Mouse (Mus musculus): Measurements from ENCODE around the gene Ssna1. TPM values are rescaled to one million over a fixed set of nuclear protein-coding genes. Genes with fewer than 3 reads are reported as not detected.
A peak's percentile ranks its signal among the peaks of the same experiment; 100 is the strongest.

Ssna1 gene
- polyA plus RNA-seq, 1 experiment, result 45.5 TPM

GRCm38 (mm10) chr2:25266720-25267119 lies 5.5 kb downstream of the Ssna1 start:
- Histone ChIP-seq H3K27ac (ENCODE audit: insufficient read depth, low read length) (no peak overlapping the region), H3K27me3 (ENCODE audit: control insufficient read depth, insufficient read depth, low read length) (no peaks in the 10 kb centered on the region), H3K4me3 (ENCODE audit: extremely low read depth, insufficient read depth, insufficient read length) (no peak overlapping the region), H3K4me1 (ENCODE audit: control insufficient read depth, insufficient read depth, insufficient read length) (peaks cover 20% of the 10 kb centered on the region), H3K36me3 (ENCODE audit: control insufficient read depth, insufficient read depth, low read length) (peaks cover 5% of the 10 kb centered on the region)
- WGBS, result 61% methylated on average over 2 of the region's 2 CpGs
- TF ChIP-seq POLR2A (IDR thresholded peaks at IDR 0.05; ENCODE audit: low read depth, low read length) (no peak), CTCF (IDR thresholded peaks at IDR 0.05; ENCODE audit: extremely low read depth, insufficient read depth, insufficient read length, insufficient replicate concordance) (no peak)
- no peak for DNase-seq (ENCODE audit: low read depth in 1 of 2, low spot score in 2 of 2)

- TF ChIP-seq CTCF (IDR thresholded peaks at IDR 0.05; ENCODE audit: extremely low read depth, insufficient read depth, insufficient read length, insufficient replicate concordance) (no peak), POLR2A (IDR thresholded peaks at IDR 0.05; ENCODE audit: low read depth, low read length) (no peak)
- Histone ChIP-seq H3K4me1 (ENCODE audit: control insufficient read depth, insufficient read depth, insufficient read length) (peaks cover 20% of the 10 kb centered on the region), H3K27me3 (ENCODE audit: control insufficient read depth, insufficient read depth, low read length) (no peaks in the 10 kb centered on the region), H3K36me3 (ENCODE audit: control insufficient read depth, insufficient read depth, low read length) (peaks cover 5% of the 10 kb centered on the region), H3K27ac (ENCODE audit: insufficient read depth, low read length) (0 out of 2 replicates have a peak overlapping the region, but pooled peaks have one; percentile 1), H3K4me3 (ENCODE audit: extremely low read depth, insufficient read depth, insufficient read length) (no peak overlapping the region)
- 47% methylated on average over 6 of the region's 6 CpGs for WGBS
- no peak for DNase-seq (ENCODE audit: low read depth in 1 of 2, low spot score in 2 of 2)
Observed at GRCm38 (mm10) chr2:25265897-25266656, 6.2 kb downstream of the Ssna1 start.

DNA sequence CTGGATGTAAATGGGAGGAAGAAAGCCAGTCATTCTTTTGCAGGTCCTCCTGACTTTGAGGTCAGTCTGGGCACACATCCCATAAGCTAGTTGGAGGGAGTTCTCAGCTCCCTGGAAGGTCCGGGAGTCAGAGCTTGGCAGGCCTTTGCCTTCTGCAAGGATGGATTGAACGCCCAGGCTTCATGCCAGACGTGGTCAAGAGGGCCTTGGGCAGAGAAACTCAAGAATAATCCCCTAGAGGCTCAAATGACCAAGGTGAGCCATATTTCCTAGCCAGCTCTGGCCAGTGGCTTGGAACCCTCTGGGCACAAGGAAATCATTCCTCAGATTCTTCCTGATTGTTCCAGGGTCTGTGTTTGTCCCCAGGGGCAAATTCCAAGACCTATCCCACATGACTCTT lies 7.4 kb downstream of the Ssna1 start:
- H3K36me3 ChIP-seq (ENCODE audit: control insufficient read depth, insufficient read depth, low read length), result peaks cover 3% of the 10 kb centered on the region
- TF ChIP-seq CTCF (IDR thresholded peaks at IDR 0.05; ENCODE audit: extremely low read depth, insufficient read depth, insufficient read length, insufficient replicate concordance) (no peak), POLR2A (IDR thresholded peaks at IDR 0.05; ENCODE audit: low read depth, low read length) (no peak)
- no peak overlapping the region for H3K27ac ChIP-seq (ENCODE audit: insufficient read depth, low read length)
- peaks cover 20% of the 10 kb centered on the region for H3K4me1 ChIP-seq (ENCODE audit: control insufficient read depth, insufficient read depth, insufficient read length)
- 75% methylated on average over 3 of the region's 3 CpGs for WGBS
- DNase-seq (ENCODE audit: low read depth in 1 of 2, low spot score in 2 of 2), result no peak
- no peak overlapping the region for H3K4me3 ChIP-seq (ENCODE audit: extremely low read depth, insufficient read depth, insufficient read length)
- H3K27me3 ChIP-seq (ENCODE audit: control insufficient read depth, insufficient read depth, low read length), result no peaks in the 10 kb centered on the region

DNA sequence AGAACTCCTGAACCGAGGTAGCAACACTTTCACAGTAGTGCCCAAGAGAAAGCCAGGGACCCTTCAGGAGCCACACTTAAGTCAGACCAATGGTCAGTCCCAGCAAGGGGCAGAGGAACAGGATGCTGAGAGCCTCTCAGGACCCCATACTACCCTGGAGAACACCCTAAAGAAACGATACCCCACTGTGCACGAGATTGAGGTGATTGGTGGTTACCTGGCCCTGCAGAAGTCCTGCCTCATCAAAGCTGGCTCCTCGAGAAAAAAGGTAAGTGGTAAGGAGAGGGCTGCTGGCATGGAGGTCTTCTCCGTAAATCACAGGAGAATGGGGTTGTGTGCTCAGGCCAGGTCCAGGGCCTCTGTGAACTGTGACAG lies 8.0 kb downstream of the Ssna1 start:
- no peak for DNase-seq (ENCODE audit: low read depth in 1 of 2, low spot score in 2 of 2)
- Histone ChIP-seq H3K4me1 (ENCODE audit: control insufficient read depth, insufficient read depth, insufficient read length) (peaks cover 20% of the 10 kb centered on the region), H3K27ac (ENCODE audit: insufficient read depth, low read length) (no peak overlapping the region), H3K27me3 (ENCODE audit: control insufficient read depth, insufficient read depth, low read length) (no peaks in the 10 kb centered on the region), H3K4me3 (ENCODE audit: extremely low read depth, insufficient read depth, insufficient read length) (no peak overlapping the region), H3K36me3 (ENCODE audit: control insufficient read depth, insufficient read depth, low read length) (no peaks in the 10 kb centered on the region; the same call in none of the 2 replicates)
- TF ChIP-seq POLR2A (IDR thresholded peaks at IDR 0.05; ENCODE audit: low read depth, low read length) (no peak), CTCF (IDR thresholded peaks at IDR 0.05; ENCODE audit: extremely low read depth, insufficient read depth, insufficient read length, insufficient replicate concordance) (no peak)
- WGBS, result 78% methylated on average over 5 of the region's 5 CpGs

GRCm38 (mm10) chr2:25263623-25264285 lies 8.5 kb downstream of the Ssna1 start:
- H3K4me3 ChIP-seq (ENCODE audit: extremely low read depth, insufficient read depth, insufficient read length), result peak overlapping the region; percentile 71; the same call in 1 of the 2 replicates
- TF ChIP-seq CTCF (IDR thresholded peaks at IDR 0.05; ENCODE audit: extremely low read depth, insufficient read depth, insufficient read length, insufficient replicate concordance) (no peak), POLR2A (IDR thresholded peaks at IDR 0.05; ENCODE audit: low read depth, low read length) (no peak)
- WGBS, result 52% methylated on average over 12 of the region's 12 CpGs
- no peaks in the 10 kb centered on the region for H3K27me3 ChIP-seq (ENCODE audit: control insufficient read depth, insufficient read depth, low read length)
- no peak overlapping the region for H3K27ac ChIP-seq (ENCODE audit: insufficient read depth, low read length)
- peaks cover 20% of the 10 kb centered on the region for H3K4me1 ChIP-seq (ENCODE audit: control insufficient read depth, insufficient read depth, insufficient read length)
- H3K36me3 ChIP-seq (ENCODE audit: control insufficient read depth, insufficient read depth, low read length), result no peaks in the 10 kb centered on the region; the same call in 1 of the 2 replicates
- DNase-seq (ENCODE audit: low read depth in 1 of 2, low spot score in 2 of 2), result no peak

DNA sequence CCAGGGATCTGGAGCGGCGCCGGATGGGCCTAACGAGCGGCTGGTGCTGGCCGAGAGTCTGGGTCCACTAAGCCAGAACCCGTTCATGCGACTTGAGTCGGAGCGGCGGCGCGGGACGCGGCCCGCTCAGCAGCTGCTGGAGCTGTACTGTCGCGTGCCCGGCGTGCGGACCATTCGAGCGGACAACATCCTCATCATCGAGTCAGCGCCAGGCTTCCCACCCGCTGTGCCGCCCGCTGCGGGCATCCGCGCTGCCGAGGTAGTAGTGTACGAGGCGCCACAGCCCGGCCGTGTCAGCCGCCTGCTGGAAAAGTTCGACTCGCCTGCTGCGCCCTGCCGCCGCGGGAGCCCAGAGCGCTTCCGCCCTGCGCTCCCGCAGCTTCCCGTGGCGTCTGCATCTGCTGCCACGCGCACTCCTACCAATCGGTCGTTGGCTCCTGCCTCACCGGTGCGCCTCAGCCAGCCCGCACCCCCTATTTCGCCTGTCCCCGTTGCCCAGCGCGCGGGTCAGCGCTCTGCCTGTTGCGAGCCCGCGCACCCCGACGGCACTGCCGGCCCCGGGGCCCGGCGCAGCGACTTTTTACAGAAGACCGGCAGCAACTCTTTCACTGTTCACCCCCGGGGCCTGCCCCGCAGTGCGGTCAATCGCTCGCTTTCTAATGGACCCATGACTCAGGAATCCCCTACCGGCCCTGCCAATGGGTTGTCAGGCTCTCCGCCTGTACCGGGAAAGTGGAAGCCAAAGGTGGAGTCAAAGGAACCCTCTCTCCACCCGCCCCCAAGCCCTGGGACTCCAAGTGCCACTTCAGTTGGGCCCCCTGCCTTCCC lies 9.2 kb downstream of the Ssna1 start:
- Histone ChIP-seq H3K27me3 (ENCODE audit: control insufficient read depth, insufficient read depth, low read length) (no peaks in the 10 kb centered on the region), H3K36me3 (ENCODE audit: control insufficient read depth, insufficient read depth, low read length) (no peaks in the 10 kb centered on the region), H3K4me1 (ENCODE audit: control insufficient read depth, insufficient read depth, insufficient read length) (peaks cover 20% of the 10 kb centered on the region), H3K27ac (ENCODE audit: insufficient read depth, low read length) (peak overlapping the region; percentile 65), H3K4me3 (ENCODE audit: extremely low read depth, insufficient read depth, insufficient read length) (peak overlapping the region; percentile 71)
- TF ChIP-seq CTCF (IDR thresholded peaks at IDR 0.05; ENCODE audit: extremely low read depth, insufficient read depth, insufficient read length, insufficient replicate concordance) (no peak), POLR2A (IDR thresholded peaks at IDR 0.05; ENCODE audit: low read depth, low read length) (no peak)
- DNase-seq (ENCODE audit: low read depth in 1 of 2, low spot score in 2 of 2), result peak in 1 of 2 experiments; percentile 33
- WGBS, result under 1% methylated on average over 82 of the region's 82 CpGs
